Mouse (Mus musculus) olfactory bulb, adult 2 months (tissue): ENCODE results near the gene Uqcrq. TPM values are rescaled to one million over a fixed set of nuclear protein-coding genes. Genes with fewer than 3 reads are reported as not detected.

ENCODE experiments used
- H3K27ac ChIP-seq: fragments of 200-500 bp; 2 replicates; pipeline ENCODE4 v1.5.1; 2012; ENCODE audit warnings: low read depth, low read length; ENCODE audit not compliant: insufficient read depth
- H3K4me1 ChIP-seq: fragments of 200-500 bp; 2 replicates; pipeline ENCODE4 v1.6.1; 2012; ENCODE audit warnings: low read length; ENCODE audit not compliant: control insufficient read depth, insufficient read depth
- H3K4me3 ChIP-seq: fragments of 200-500 bp; 2 replicates; pipeline ENCODE4 v1.5.1; 2012; ENCODE audit warnings: mild to moderate bottlenecking, low read depth, low read length, moderate library complexity; ENCODE audit not compliant: insufficient read depth
- CTCF ChIP-seq: fragments of 200-500 bp; IDR thresholded peaks from 2 replicates; pipeline ENCODE4 v1.5.1; 2012; ENCODE audit warnings: low read depth, mild to moderate bottlenecking, low read length, moderate library complexity; ENCODE audit not compliant: insufficient read depth
- POLR2A ChIP-seq: fragments of 200-500 bp; IDR thresholded peaks from 2 replicates; pipeline ENCODE4 v1.6.1; 2012; ENCODE audit warnings: mild to moderate bottlenecking, low read depth, low read length, moderate library complexity; ENCODE audit not compliant: insufficient read depth
- WGBS: fragments of 180-500 bp; shearing (Covaris S2); methylation state at CpG from one replicate; pipeline ENCODE4 v1.1.7; 2018; 5-methylcytosine and 5-hydroxymethylcytosine counted together
- polyA plus RNA-seq: library from polyadenylated mRNA; stranded (reverse); fragments of >200 nt; gene quantifications from 2 replicates; pipeline ENCODE4 v1.2.4, GENCODE M21; 2012; ENCODE audit warnings: low replicate concordance; ENCODE audit not compliant: missing spikeins, insufficient read depth, insufficient read length

The Uqcrq gene
- polyA plus RNA-seq, 1 experiment, result 1,358 TPM

DNA sequence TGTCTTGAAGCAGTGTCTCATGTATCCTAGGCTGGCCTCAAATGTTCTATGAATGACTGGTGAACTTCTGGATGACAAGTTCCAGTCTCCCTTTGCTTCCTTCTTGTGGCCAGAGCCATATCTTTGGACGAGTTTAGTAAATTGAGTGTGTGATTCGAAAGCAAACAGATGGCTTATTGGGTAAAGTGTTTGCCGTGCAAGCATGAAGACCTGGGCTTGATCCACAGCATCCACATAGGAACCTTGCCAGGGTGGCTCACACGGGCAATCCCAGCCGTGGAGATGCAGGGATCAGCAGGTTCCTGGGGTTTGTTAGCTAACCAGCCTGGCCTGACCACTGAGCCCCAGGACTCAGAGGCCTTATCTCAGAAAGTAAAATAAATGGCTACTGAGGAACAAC lies 22.4 kb upstream of the Uqcrq start:
- TF ChIP-seq POLR2A (no peak), CTCF (no peak)
- Histone ChIP-seq H3K4me3 (no peak overlapping the region), H3K27ac (no peak overlapping the region), H3K4me1 (peaks cover 6% of the 10 kb centered on the region)
- WGBS, result 94% methylated on average over 5 of the region's 5 CpGs

- Histone ChIP-seq H3K4me3 (no peak overlapping the region), H3K27ac (no peak overlapping the region), H3K4me1 (peaks cover 6% of the 10 kb centered on the region)
- WGBS, result 96% methylated on average over 9 of the region's 9 CpGs
- TF ChIP-seq POLR2A, result no peak
- TF ChIP-seq CTCF, result no peak
Observed at GRCm38 (mm10) chr11:53452396-53452795, 21.8 kb upstream of the Uqcrq start.

- no peak overlapping the region for H3K4me3 ChIP-seq
- H3K27ac ChIP-seq, result no peak overlapping the region
- 94% methylated on average over 2 of the region's 2 CpGs for WGBS
- no peaks in the 10 kb centered on the region; the same call in 1 of the 2 replicates for H3K4me1 ChIP-seq
- TF ChIP-seq CTCF, result no peak
- TF ChIP-seq POLR2A, result no peak
Observed at GRCm38 (mm10) chr11:53451361-53451760, 20.7 kb upstream of the Uqcrq start.

- no peak overlapping the region for H3K27ac ChIP-seq
- no peak overlapping the region for H3K4me3 ChIP-seq
- no peaks in the 10 kb centered on the region; the same call in 1 of the 2 replicates for H3K4me1 ChIP-seq
- TF ChIP-seq POLR2A, result no peak
- TF ChIP-seq CTCF, result no peak
- WGBS, result 52% methylated on average over 15 of the region's 15 CpGs
Observed at GRCm38 (mm10) chr11:53450070-53450705, 19.6 kb upstream of the Uqcrq start.

DNA sequence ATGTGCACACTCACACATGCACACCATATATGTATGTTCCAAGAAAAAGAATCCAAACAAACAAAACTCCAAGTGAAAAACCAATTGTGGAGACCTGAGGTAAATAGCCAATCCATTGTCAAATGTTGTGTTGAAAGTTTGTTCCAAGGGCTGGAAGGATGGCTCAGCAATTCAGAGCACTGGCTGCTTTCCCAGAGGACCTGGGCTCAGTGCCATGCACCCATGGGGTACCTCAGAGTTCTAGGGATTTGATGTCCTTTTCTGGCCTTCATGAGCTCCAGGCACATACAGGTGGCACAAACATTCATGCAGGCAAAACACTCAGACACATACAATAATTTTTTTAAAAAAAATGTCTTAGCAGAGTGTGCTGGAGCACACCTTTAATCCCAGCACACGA lies 17.9 kb upstream of the Uqcrq start:
- no peak overlapping the region for H3K4me3 ChIP-seq
- H3K27ac ChIP-seq, result no peak overlapping the region
- no peaks in the 10 kb centered on the region; the same call in 1 of the 2 replicates for H3K4me1 ChIP-seq
- WGBS, result 67% methylated on average over 1 of the region's 1 CpGs
- no peak for TF ChIP-seq CTCF
- no peak for TF ChIP-seq POLR2A

GRCm38 (mm10) chr11:53447996-53448395 lies 17.4 kb upstream of the Uqcrq start:
- TF ChIP-seq POLR2A (no peak), CTCF (no peak)
- no peak overlapping the region for H3K27ac ChIP-seq
- 91% methylated on average over 8 of the region's 8 CpGs for WGBS
- H3K4me3 ChIP-seq, result no peak overlapping the region
- no peaks in the 10 kb centered on the region; the same call in 1 of the 2 replicates for H3K4me1 ChIP-seq

DNA sequence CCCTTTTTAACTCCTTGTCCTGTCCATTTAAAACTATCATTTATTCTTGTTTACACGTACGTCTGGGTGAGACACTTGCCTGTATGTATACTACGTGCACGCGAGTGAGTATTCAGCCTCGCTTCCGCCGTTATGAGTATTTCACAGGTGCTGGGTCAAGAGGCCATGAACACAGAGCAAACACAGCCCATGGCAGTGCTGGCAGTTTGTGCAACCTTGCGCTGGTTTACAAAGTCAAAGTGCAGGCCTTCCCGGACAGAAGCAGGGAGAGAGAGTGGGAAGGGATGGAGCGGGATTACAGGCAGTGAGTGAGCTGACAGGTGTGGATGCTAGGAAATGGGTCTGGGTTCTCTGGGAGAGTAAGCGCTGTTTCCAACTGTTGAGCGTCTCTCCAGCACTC lies 15.6 kb upstream of the Uqcrq start:
- H3K4me1 ChIP-seq, result no peaks in the 10 kb centered on the region; the same call in 1 of the 2 replicates
- H3K27ac ChIP-seq, result no peak overlapping the region
- 95% methylated on average over 13 of the region's 13 CpGs for WGBS
- H3K4me3 ChIP-seq, result no peak overlapping the region
- TF ChIP-seq CTCF (no peak), POLR2A (no peak)

- Histone ChIP-seq H3K27ac (no peak overlapping the region), H3K4me1 (no peaks in the 10 kb centered on the region; the same call in 1 of the 2 replicates), H3K4me3 (no peak overlapping the region)
- TF ChIP-seq CTCF (no peak), POLR2A (no peak)
- 85% methylated on average over 13 of the region's 13 CpGs for WGBS
Observed at GRCm38 (mm10) chr11:53445562-53445961, 14.9 kb upstream of the Uqcrq start.

DNA sequence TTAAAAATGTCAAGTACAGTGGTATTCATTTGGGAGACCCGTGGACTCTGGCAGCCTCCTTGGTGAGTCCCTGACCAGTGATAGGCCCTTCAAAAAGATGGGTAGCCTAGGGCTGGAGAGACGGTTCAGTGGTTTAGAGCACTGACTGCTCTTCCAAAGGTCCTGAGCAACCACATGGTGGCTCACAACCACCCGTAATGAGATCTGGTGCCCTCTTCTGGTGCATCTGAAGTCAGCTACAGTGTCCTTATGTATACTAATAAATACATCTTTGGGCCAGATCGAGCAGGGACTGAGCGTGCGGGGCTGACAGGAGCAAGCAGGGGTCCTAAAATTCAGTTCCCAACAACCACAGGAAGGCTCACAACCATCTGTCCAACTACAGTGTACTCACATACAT lies 13.2 kb upstream of the Uqcrq start:
- 24% methylated on average over 6 of the region's 6 CpGs for WGBS
- Histone ChIP-seq H3K27ac (no peak overlapping the region), H3K4me3 (no peak overlapping the region), H3K4me1 (no peaks in the 10 kb centered on the region)
- no peak for TF ChIP-seq POLR2A
- no peak for TF ChIP-seq CTCF
